Mouse (Mus musculus) myocyte (in vitro differentiated cells): ENCODE measurements around the gene Traf2. TPM values are rescaled to one million over a fixed set of nuclear protein-coding genes. Genes with fewer than 3 reads are reported as not detected.

Experiments
- H3K27me3 ChIP-seq: one replicate; pipeline ENCODE4 v1.6.1; 2011; ENCODE audit not compliant: control insufficient read depth, insufficient read depth, insufficient read length
- H3K36me3 ChIP-seq: one replicate; pipeline ENCODE4 v1.6.1; 2011; ENCODE audit not compliant: control insufficient read depth, insufficient read depth
- H3K4me2 ChIP-seq: one replicate; pipeline ENCODE4 v1.6.1; 2011; ENCODE audit warnings: low read depth, control low read depth
- H3K4me3 ChIP-seq: one replicate; pipeline ENCODE4 v1.5.1; 2011; ENCODE audit warnings: mild to moderate bottlenecking, control low read depth, moderate library complexity
- H3K79me2 ChIP-seq: one replicate; pipeline ENCODE4 v1.6.1; 2011; ENCODE audit not compliant: control insufficient read depth, insufficient read depth
- H3ac ChIP-seq: one replicate; pipeline ENCODE4 v1.6.1; 2011; ENCODE audit not compliant: control insufficient read depth, insufficient read length
- CEBPB ChIP-seq: IDR thresholded peaks from 2 replicates; pipeline ENCODE4 v1.6.1; 2011; ENCODE audit warnings: mild to moderate bottlenecking, moderate library complexity; ENCODE audit not compliant: poor library complexity, insufficient read depth, severe bottlenecking
- E2F4 ChIP-seq: IDR thresholded peaks from one replicate; pipeline ENCODE4 v1.6.1; 2011; ENCODE audit warnings: mild to moderate bottlenecking, control low read depth, moderate library complexity; ENCODE audit not compliant: insufficient read depth
- MAX ChIP-seq: IDR thresholded peaks from one replicate; pipeline ENCODE4 v1.6.1; 2011; ENCODE audit warnings: low read depth, mild to moderate bottlenecking, control low read depth
- MYOD1 ChIP-seq, 3 experiments: IDR thresholded peaks; one replicate each; pipeline ENCODE4 v1.6.1; 2011; ENCODE audit warnings: control low read depth in 2 of 3, low read depth in 2 of 3, mild to moderate bottlenecking in 2 of 3, moderate library complexity in 1 of 3; ENCODE audit not compliant: insufficient read length in 2 of 3, control insufficient read depth in 1 of 3
- MYOG ChIP-seq, 3 experiments: IDR thresholded peaks; one replicate each; pipeline ENCODE4 v1.6.1; 2011; ENCODE audit warnings: control low read depth in 2 of 3, low read depth in 2 of 3, mild to moderate bottlenecking in 2 of 3; ENCODE audit not compliant: insufficient read length in 2 of 3, control insufficient read depth in 1 of 3, insufficient read depth in 1 of 3
- POLR2A ChIP-seq: IDR thresholded peaks from one replicate; pipeline ENCODE4 v1.6.1; 2011; ENCODE audit warnings: low read depth, mild to moderate bottlenecking, control low read depth, moderate library complexity; ENCODE audit not compliant: insufficient read length
- POLR2AphosphoS2 ChIP-seq: IDR thresholded peaks from one replicate; pipeline ENCODE4 v1.6.1; 2011; ENCODE audit warnings: low read depth, control low read depth; ENCODE audit not compliant: insufficient read length
- REST ChIP-seq: IDR thresholded peaks from one replicate; pipeline ENCODE4 v1.6.1; 2011; ENCODE audit warnings: mild to moderate bottlenecking, control low read depth, moderate library complexity; ENCODE audit not compliant: insufficient read depth, insufficient read length
- SRF ChIP-seq: IDR thresholded peaks from one replicate; pipeline ENCODE4 v1.6.1; 2011; ENCODE audit warnings: low read depth; ENCODE audit not compliant: control insufficient read depth, insufficient read length
- TCF12 ChIP-seq: IDR thresholded peaks from one replicate; pipeline ENCODE4 v1.6.1; 2011; ENCODE audit warnings: mild to moderate bottlenecking, control low read depth; ENCODE audit not compliant: poor library complexity, insufficient read depth, severe bottlenecking
- TCF3 ChIP-seq: IDR thresholded peaks from one replicate; pipeline ENCODE4 v1.6.1; 2011; ENCODE audit warnings: low read depth, control low read depth; ENCODE audit not compliant: insufficient read length
- USF1 ChIP-seq: IDR thresholded peaks from one replicate; pipeline ENCODE4 v1.6.1; 2011; ENCODE audit warnings: low read depth, mild to moderate bottlenecking, control low read depth, moderate library complexity
- polyA plus RNA-seq: library from polyadenylated mRNA; unstranded; fragments of >200 nt; fragmentation: generic; extraction: Trizol; gene quantifications from one replicate; pipeline ENCODE4 v1.2.1, GENCODE M21; 2012; ENCODE audit warnings: missing spikeins

Traf2 gene
- polyA plus RNA-seq, 1 experiment: 40.4 TPM

- no peaks in the 10 kb centered on the region for H3K79me2 ChIP-seq
- no peaks in the 10 kb centered on the region for H3K36me3 ChIP-seq
- peaks cover 32% of the 10 kb centered on the region for H3K27me3 ChIP-seq
- no peak overlapping the region for H3ac ChIP-seq
- no peak for TF ChIP-seq E2F4
- TF ChIP-seq TCF12: no peak
- no peak for TF ChIP-seq POLR2A
- TF ChIP-seq CEBPB: no peak
- TF ChIP-seq REST: no peak
- TF ChIP-seq SRF: no peak
- TF ChIP-seq MYOD1 (IDR thresholded peaks at IDR 0.05; ENCODE audit: control insufficient read depth in 1 of 3, insufficient read length in 2 of 3, low read depth in 2 of 3): no peak
- TF ChIP-seq TCF3: no peak
- no peak for TF ChIP-seq MYOG (IDR thresholded peaks at IDR 0.05; ENCODE audit: control insufficient read depth in 1 of 3, insufficient read depth in 1 of 3, insufficient read length in 2 of 3, low read depth in 2 of 3)
- TF ChIP-seq USF1: no peak
- TF ChIP-seq MAX: no peak
- TF ChIP-seq POLR2AphosphoS2: no peak
- H3K4me2 ChIP-seq: peak overlapping the region; percentile 3
- H3K4me3 ChIP-seq: no peak overlapping the region
Measured at GRCm38 (mm10) chr2:25487965-25488670, 58.6 kb downstream of the Traf2 start.

- H3K4me3 ChIP-seq: no peak overlapping the region
- H3K79me2 ChIP-seq: no peaks in the 10 kb centered on the region
- TF ChIP-seq TCF3 (no peak), USF1 (no peak), CEBPB (no peak)
- H3K36me3 ChIP-seq: no peaks in the 10 kb centered on the region
- H3K4me2 ChIP-seq: no peak overlapping the region
- no peak overlapping the region for H3ac ChIP-seq
- peaks cover 27% of the 10 kb centered on the region for H3K27me3 ChIP-seq
Measured at GRCm38 (mm10) chr2:25484901-25485647, 61.7 kb downstream of the Traf2 start.

GRCm38 (mm10) chr2:25482969-25483368, 63.8 kb downstream of the Traf2 start:
- no peak overlapping the region for H3ac ChIP-seq
- no peak overlapping the region for H3K4me3 ChIP-seq
- H3K27me3 ChIP-seq: peaks cover 34% of the 10 kb centered on the region
- no peak overlapping the region for H3K4me2 ChIP-seq
- TF ChIP-seq REST (no peak), SRF (no peak), E2F4 (no peak), TCF3 (no peak), TCF12 (no peak), MAX (no peak), MYOD1 (IDR thresholded peaks at IDR 0.05; ENCODE audit: control insufficient read depth in 1 of 3, insufficient read length in 2 of 3, low read depth in 2 of 3) (no peak), USF1 (no peak)
- no peaks in the 10 kb centered on the region for H3K79me2 ChIP-seq
- no peaks in the 10 kb centered on the region for H3K36me3 ChIP-seq

DNA sequence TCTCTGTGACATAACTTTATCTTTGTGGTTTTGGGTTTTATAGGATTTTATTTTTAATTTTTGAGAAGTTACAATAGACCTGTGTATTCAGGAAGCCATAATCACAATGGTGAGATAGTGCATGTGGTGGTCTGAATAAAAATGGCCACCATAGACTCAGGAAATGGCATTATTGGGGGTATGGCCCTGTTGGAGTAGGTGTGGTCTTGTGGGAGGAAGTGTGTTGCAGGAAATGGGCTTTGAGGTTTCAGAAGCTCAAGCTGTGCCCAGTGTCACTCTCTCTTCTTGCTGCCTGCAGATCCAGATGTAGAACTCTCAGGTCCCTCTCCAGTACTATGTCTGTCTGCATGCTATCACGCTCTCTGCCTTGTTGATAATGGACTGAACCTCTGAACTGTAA, 66.2 kb downstream of the Traf2 start:
- H3K4me2 ChIP-seq: no peak overlapping the region
- H3K27me3 ChIP-seq: peaks cover 46% of the 10 kb centered on the region
- TF ChIP-seq MYOG (IDR thresholded peaks at IDR 0.05; ENCODE audit: control insufficient read depth in 1 of 3, insufficient read depth in 1 of 3, insufficient read length in 2 of 3, low read depth in 2 of 3) (no peak), CEBPB (no peak), POLR2AphosphoS2 (no peak), SRF (no peak), REST (no peak), E2F4 (no peak), MYOD1 (IDR thresholded peaks at IDR 0.05; ENCODE audit: control insufficient read depth in 1 of 3, insufficient read length in 2 of 3, low read depth in 2 of 3) (no peak), USF1 (no peak), POLR2A (no peak), TCF12 (no peak), TCF3 (no peak), MAX (no peak)
- no peak overlapping the region for H3ac ChIP-seq
- no peaks in the 10 kb centered on the region for H3K36me3 ChIP-seq
- no peaks in the 10 kb centered on the region for H3K79me2 ChIP-seq
- H3K4me3 ChIP-seq: no peak overlapping the region
